Mouse (Mus musculus): ENCODE measurements around the gene Gcnt1.

DNA sequence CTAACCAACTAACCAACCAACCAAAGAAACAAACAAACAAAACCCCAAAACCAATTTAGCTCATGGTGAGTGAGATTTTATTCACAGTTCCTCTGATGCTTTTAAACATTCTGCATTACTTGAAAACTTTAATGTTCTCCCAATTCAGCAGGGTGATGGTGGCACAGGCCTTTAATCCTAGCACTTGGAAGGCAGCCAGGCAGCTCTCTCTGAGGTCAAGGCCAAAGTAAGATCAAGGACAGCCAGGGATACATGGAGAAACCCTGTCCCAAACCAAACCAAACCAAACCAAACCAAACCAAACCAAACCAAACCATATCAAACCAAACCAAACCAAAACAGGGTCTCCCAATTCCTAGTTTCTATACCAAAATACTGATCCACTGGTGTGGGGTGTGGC, 6.2 kb upstream of the Gcnt1 start:
- no peak for TF ChIP-seq POLR2A (IDR thresholded peaks at IDR 0.05; ENCODE audit: low read depth, low read length)
- no peak for TF ChIP-seq CTCF (conservative IDR thresholded peaks at IDR 0.05; ENCODE audit: insufficient read depth, insufficient read length, low read depth, low read length)

Measured in kidney, adult 2 months (tissue).